Mouse (Mus musculus): ENCODE data around the gene Serpina9. TPM values are rescaled to one million over a fixed set of nuclear protein-coding genes. Genes with fewer than 3 reads are reported as not detected.

Gene Serpina9
- polyA plus RNA-seq, 1 experiment from 2014 or later, result not detected

- DNase-seq (ENCODE audit: low spot score), result no peak
- no peaks in the 10 kb centered on the region for H3K36me3 ChIP-seq (ENCODE audit: control insufficient read depth, insufficient read depth, low read length)
- H3K4me2 ChIP-seq (replicated peaks; ENCODE audit: low read depth, low read length), result no peak overlapping the region
- H3K27ac ChIP-seq (ENCODE audit: low read depth, low read length), result no peak overlapping the region
- no peak for ATAC-seq (ENCODE audit: low FRiP score)
- H3K9me3 ChIP-seq (ENCODE audit: control insufficient read depth, low read length), result no peaks in the 10 kb centered on the region
- 95% methylated on average over 2 of the region's 2 CpGs for WGBS
- no peaks in the 10 kb centered on the region for H3K4me1 ChIP-seq (replicated peaks; ENCODE audit: control insufficient read depth, insufficient read depth, low read length)
- H3K9ac ChIP-seq (ENCODE audit: low read depth, low read length), result no peak overlapping the region
- no peaks in the 10 kb centered on the region for H3K27me3 ChIP-seq (ENCODE audit: control insufficient read depth, insufficient read depth, low read length)
- H3K4me3 ChIP-seq (ENCODE audit: low read depth, low read length), result no peak overlapping the region
Measured at GRCm38 (mm10) chr12:104042753-104043152, 29.2 kb upstream of the Serpina9 start.

DNA sequence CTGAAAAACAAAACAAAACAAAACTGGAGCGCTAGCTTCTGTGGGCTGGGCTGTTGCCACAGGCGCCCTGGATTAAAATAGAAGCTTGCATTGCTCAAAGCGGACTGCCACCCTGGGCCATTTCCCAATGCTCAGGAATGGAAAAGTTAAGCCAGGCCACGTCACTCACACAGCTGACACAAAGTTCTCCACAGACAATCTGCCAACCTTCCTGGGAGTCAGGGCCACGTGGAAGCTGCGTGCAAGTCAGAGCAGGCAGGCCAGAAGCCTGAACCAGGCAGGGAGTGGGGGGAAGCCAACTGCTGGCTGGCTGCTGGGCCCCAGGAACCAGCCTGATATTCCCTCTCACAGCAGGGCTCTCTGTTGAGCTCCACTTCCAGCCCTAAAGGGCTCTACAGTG is 27.8 kb upstream of the Serpina9 start:
- no peaks in the 10 kb centered on the region for H3K27me3 ChIP-seq (ENCODE audit: control insufficient read depth, insufficient read depth, low read length)
- H3K27ac ChIP-seq (ENCODE audit: low read depth, low read length), result no peak overlapping the region
- no peak overlapping the region for H3K4me3 ChIP-seq (ENCODE audit: low read depth, low read length)
- H3K4me1 ChIP-seq (replicated peaks; ENCODE audit: control insufficient read depth, insufficient read depth, low read length), result no peaks in the 10 kb centered on the region
- DNase-seq (ENCODE audit: low spot score) (no peak), ATAC-seq (ENCODE audit: low FRiP score) (no peak)
- no peak overlapping the region for H3K4me2 ChIP-seq (replicated peaks; ENCODE audit: low read depth, low read length)
- no peak overlapping the region for H3K9ac ChIP-seq (ENCODE audit: low read depth, low read length)
- 66% methylated on average over 6 of the region's 6 CpGs for WGBS
- H3K9me3 ChIP-seq (ENCODE audit: control insufficient read depth, low read length), result no peaks in the 10 kb centered on the region
- H3K36me3 ChIP-seq (ENCODE audit: control insufficient read depth, insufficient read depth, low read length), result no peaks in the 10 kb centered on the region

DNA sequence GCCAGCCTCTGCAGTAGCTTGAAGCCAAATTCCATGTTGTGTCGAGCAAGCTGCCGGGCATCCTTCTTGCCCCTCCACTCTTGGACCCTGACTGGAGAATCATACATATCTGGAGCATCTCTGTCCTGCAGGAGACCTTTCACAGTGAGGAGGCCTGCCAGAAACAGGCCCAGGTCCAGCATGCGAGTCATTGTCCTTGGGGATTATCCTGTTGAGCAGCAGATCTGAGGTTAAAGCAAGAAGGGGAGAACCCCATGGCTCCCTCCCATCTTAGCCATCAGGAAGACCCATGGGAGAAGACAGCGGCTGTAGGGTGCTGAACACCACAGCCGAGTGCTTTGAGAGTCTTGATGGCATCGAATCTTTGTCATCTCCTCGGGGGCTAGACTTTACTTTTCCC is 24.6 kb upstream of the Serpina9 start:
- H3K4me3 ChIP-seq (ENCODE audit: low read depth, low read length), result no peak overlapping the region
- ATAC-seq (ENCODE audit: low FRiP score) (no peak), DNase-seq (ENCODE audit: low spot score) (no peak)
- H3K9ac ChIP-seq (ENCODE audit: low read depth, low read length), result no peak overlapping the region
- H3K4me2 ChIP-seq (replicated peaks; ENCODE audit: low read depth, low read length), result no peak overlapping the region
- 92% methylated on average over 7 of the region's 7 CpGs for WGBS
- H3K27ac ChIP-seq (ENCODE audit: low read depth, low read length), result no peak overlapping the region
- H3K27me3 ChIP-seq (ENCODE audit: control insufficient read depth, insufficient read depth, low read length), result no peaks in the 10 kb centered on the region
- H3K9me3 ChIP-seq (ENCODE audit: control insufficient read depth, low read length), result no peaks in the 10 kb centered on the region
- no peaks in the 10 kb centered on the region for H3K4me1 ChIP-seq (replicated peaks; ENCODE audit: control insufficient read depth, insufficient read depth, low read length)
- H3K36me3 ChIP-seq (ENCODE audit: control insufficient read depth, insufficient read depth, low read length), result no peaks in the 10 kb centered on the region

DNA sequence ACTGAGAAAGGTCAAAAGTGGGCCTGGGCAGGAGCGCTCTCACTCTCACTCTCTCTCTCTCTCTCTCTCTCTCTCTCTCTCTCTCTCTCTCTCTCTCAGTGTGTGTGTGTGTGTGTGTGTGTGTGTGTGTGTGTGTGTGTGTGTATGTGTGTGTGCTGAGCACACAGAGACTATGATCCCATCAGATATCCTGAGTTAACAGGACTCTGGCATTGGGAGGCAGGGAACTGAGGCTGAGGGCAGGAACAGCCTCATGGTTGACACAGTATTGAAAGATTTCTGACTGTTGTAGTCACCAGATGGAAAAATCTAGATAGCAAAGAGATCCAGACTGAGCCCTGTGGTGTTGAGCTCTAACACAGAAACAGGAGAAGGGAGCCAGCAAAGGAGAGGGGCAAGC is 20.2 kb upstream of the Serpina9 start:
- H3K36me3 ChIP-seq (ENCODE audit: control insufficient read depth, insufficient read depth, low read length), result no peaks in the 10 kb centered on the region
- H3K4me3 ChIP-seq (ENCODE audit: low read depth, low read length), result no peak overlapping the region
- H3K27me3 ChIP-seq (ENCODE audit: control insufficient read depth, insufficient read depth, low read length), result no peaks in the 10 kb centered on the region
- WGBS, result 87% methylated on average over 1 of the region's 1 CpGs
- DNase-seq (ENCODE audit: low spot score) (no peak), ATAC-seq (ENCODE audit: low FRiP score) (no peak)
- no peak overlapping the region for H3K4me2 ChIP-seq (replicated peaks; ENCODE audit: low read depth, low read length)
- H3K4me1 ChIP-seq (replicated peaks; ENCODE audit: control insufficient read depth, insufficient read depth, low read length), result no peaks in the 10 kb centered on the region
- no peaks in the 10 kb centered on the region for H3K9me3 ChIP-seq (ENCODE audit: control insufficient read depth, low read length)
- H3K27ac ChIP-seq (ENCODE audit: low read depth, low read length), result no peak overlapping the region
- H3K9ac ChIP-seq (ENCODE audit: low read depth, low read length), result no peak overlapping the region

DNA sequence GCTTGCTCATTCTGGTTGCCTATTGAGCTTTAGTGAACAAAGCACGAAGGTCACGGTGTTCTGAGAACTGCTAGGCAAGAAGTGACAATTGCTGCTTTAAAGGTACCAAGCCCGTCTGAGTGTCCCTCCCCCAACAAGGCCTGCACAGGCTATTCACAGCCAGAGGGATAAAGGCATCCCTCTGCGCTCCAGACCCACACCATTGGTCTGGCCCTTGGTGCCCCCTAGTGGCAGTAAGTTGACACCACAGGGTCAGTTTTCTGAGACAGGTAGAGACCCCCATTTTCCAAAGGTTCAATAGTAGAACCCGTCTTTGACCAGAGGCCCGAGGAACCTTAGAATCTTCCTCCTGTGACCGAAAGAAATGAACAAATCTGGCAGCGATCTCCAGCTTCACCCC is 16.4 kb upstream of the Serpina9 start:
- Histone ChIP-seq H3K4me2 (replicated peaks; ENCODE audit: low read depth, low read length) (no peak overlapping the region), H3K27ac (ENCODE audit: low read depth, low read length) (no peak overlapping the region), H3K9me3 (ENCODE audit: control insufficient read depth, low read length) (no peaks in the 10 kb centered on the region), H3K36me3 (ENCODE audit: control insufficient read depth, insufficient read depth, low read length) (no peaks in the 10 kb centered on the region), H3K27me3 (ENCODE audit: control insufficient read depth, insufficient read depth, low read length) (no peaks in the 10 kb centered on the region), H3K4me1 (replicated peaks; ENCODE audit: control insufficient read depth, insufficient read depth, low read length) (no peaks in the 10 kb centered on the region), H3K4me3 (ENCODE audit: low read depth, low read length) (no peak overlapping the region), H3K9ac (ENCODE audit: low read depth, low read length) (no peak overlapping the region)
- no peak for ATAC-seq (ENCODE audit: low FRiP score)
- peak; percentile 25 for DNase-seq (ENCODE audit: low spot score)
- 42% methylated on average over 8 of the region's 8 CpGs for WGBS

DNA sequence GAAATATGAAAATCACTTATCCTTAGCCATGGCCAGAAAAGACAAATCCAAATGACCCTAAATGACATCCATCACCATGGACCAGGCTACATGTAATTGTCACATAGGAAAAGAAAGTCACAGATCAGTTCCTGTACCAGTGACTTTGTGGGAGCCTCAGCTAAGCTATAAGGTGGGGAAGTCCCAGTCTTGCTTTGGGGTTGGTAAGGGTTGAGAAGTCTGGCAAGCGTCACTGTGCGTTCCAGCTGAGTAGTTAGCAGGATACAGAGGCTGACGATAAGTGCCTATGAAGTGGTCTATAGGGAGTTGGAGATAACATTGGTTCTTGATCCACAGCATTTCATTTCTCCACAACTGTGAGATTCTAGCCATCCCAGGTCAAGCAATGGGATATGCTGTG is 1.7 kb upstream of the Serpina9 start:
- WGBS, result 89% methylated on average over 3 of the region's 3 CpGs
- H3K9ac ChIP-seq (ENCODE audit: low read depth, low read length), result no peak overlapping the region
- ATAC-seq (ENCODE audit: low FRiP score), result no peak

GRCm38 (mm10) chr12:104004689-104005088 is 8.9 kb downstream of the Serpina9 start:
- Histone ChIP-seq H3K27ac (ENCODE audit: low read depth, low read length) (no peak overlapping the region), H3K36me3 (ENCODE audit: control insufficient read depth, insufficient read depth, low read length) (no peaks in the 10 kb centered on the region), H3K27me3 (ENCODE audit: control insufficient read depth, insufficient read depth, low read length) (no peaks in the 10 kb centered on the region), H3K9ac (ENCODE audit: low read depth, low read length) (no peak overlapping the region), H3K4me1 (replicated peaks; ENCODE audit: control insufficient read depth, insufficient read depth, low read length) (no peaks in the 10 kb centered on the region), H3K9me3 (ENCODE audit: control insufficient read depth, low read length) (no peaks in the 10 kb centered on the region), H3K4me3 (ENCODE audit: low read depth, low read length) (no peak overlapping the region), H3K4me2 (replicated peaks; ENCODE audit: low read depth, low read length) (no peak overlapping the region)
- ATAC-seq (ENCODE audit: low FRiP score), result no peak
- 78% methylated on average over 5 of the region's 5 CpGs for WGBS
- no peak for DNase-seq (ENCODE audit: low spot score)

More for the DNA sequence above, 1.7 kb upstream of the Serpina9 start:
- Histone ChIP-seq H3K27ac (ENCODE audit: low read depth, low read length) (no peak overlapping the region), H3K4me2 (replicated peaks; ENCODE audit: low read depth, low read length) (no peak overlapping the region), H3K27me3 (ENCODE audit: control insufficient read depth, insufficient read depth, low read length) (no peaks in the 10 kb centered on the region), H3K9me3 (ENCODE audit: control insufficient read depth, low read length) (no peaks in the 10 kb centered on the region), H3K36me3 (ENCODE audit: control insufficient read depth, insufficient read depth, low read length) (no peaks in the 10 kb centered on the region), H3K4me3 (ENCODE audit: low read depth, low read length) (no peak overlapping the region), H3K4me1 (replicated peaks; ENCODE audit: control insufficient read depth, insufficient read depth, low read length) (no peaks in the 10 kb centered on the region)
- no peak for DNase-seq (ENCODE audit: low spot score)

DNA sequence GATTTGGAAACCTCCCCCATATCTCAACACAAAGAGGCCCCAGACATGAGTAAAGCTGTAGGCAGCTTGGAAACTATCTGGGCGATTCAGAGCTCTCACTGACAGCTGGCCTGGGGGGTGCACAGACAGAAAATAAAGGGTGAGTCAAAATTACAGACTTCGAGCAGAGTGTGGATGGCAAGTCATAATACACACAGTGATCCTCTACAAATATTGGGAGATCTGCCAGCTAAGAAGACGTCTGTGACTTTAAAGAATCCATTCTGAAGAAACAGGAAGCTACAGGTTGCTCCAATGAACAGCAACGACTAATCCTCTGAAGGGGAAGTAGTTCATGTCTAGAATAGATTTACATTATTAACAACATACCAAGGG is 10.3 kb downstream of the Serpina9 start:
- no peaks in the 10 kb centered on the region for H3K27me3 ChIP-seq (ENCODE audit: control insufficient read depth, insufficient read depth, low read length)
- H3K36me3 ChIP-seq (ENCODE audit: control insufficient read depth, insufficient read depth, low read length), result no peaks in the 10 kb centered on the region
- H3K27ac ChIP-seq (ENCODE audit: low read depth, low read length), result no peak overlapping the region
- no peaks in the 10 kb centered on the region for H3K9me3 ChIP-seq (ENCODE audit: control insufficient read depth, low read length)
- no peak overlapping the region for H3K4me2 ChIP-seq (replicated peaks; ENCODE audit: low read depth, low read length)
- no peaks in the 10 kb centered on the region for H3K4me1 ChIP-seq (replicated peaks; ENCODE audit: control insufficient read depth, insufficient read depth, low read length)
- no peak overlapping the region for H3K4me3 ChIP-seq (ENCODE audit: low read depth, low read length)
- H3K9ac ChIP-seq (ENCODE audit: low read depth, low read length), result no peak overlapping the region
- WGBS, result 78% methylated on average over 4 of the region's 4 CpGs
- no peak for ATAC-seq (ENCODE audit: low FRiP score)
- DNase-seq (ENCODE audit: low spot score), result no peak

- no peak overlapping the region for H3K9ac ChIP-seq (ENCODE audit: low read depth, low read length)
- DNase-seq (ENCODE audit: low spot score), result no peak
- WGBS, result 88% methylated on average over 10 of the region's 10 CpGs
- H3K9me3 ChIP-seq (ENCODE audit: control insufficient read depth, low read length), result no peaks in the 10 kb centered on the region
- no peaks in the 10 kb centered on the region for H3K36me3 ChIP-seq (ENCODE audit: control insufficient read depth, insufficient read depth, low read length)
- no peak overlapping the region for H3K4me2 ChIP-seq (replicated peaks; ENCODE audit: low read depth, low read length)
- H3K27ac ChIP-seq (ENCODE audit: low read depth, low read length), result no peak overlapping the region
- no peaks in the 10 kb centered on the region for H3K4me1 ChIP-seq (replicated peaks; ENCODE audit: control insufficient read depth, insufficient read depth, low read length)
- H3K27me3 ChIP-seq (ENCODE audit: control insufficient read depth, insufficient read depth, low read length), result no peaks in the 10 kb centered on the region
- no peak overlapping the region for H3K4me3 ChIP-seq (ENCODE audit: low read depth, low read length)
- no peak for ATAC-seq (ENCODE audit: low FRiP score)
Measured at GRCm38 (mm10) chr12:104002569-104003237, 10.9 kb downstream of the Serpina9 start.

Data from hindbrain, embryonic 11.5 days (tissue).